Mouse (Mus musculus) thymus, adult 2 months (tissue): ENCODE results near the gene Frmd8. TPM values are rescaled to one million over a fixed set of nuclear protein-coding genes. Genes with fewer than 3 reads are reported as not detected.
"Not testable (repeated sequence)": the region's sequence is repeated elsewhere in the genome, so short reads cannot be mapped to it uniquely, and the experiment has no call there.

Source experiments
- DNase-seq: peaks from one replicate; pipeline ENCODE4 v3.0.0; 2021
- H3K27ac ChIP-seq: fragments of 200-500 bp; 2 replicates; pipeline ENCODE4 v1.5.1; 2012; ENCODE audit warnings: low read length, control low read depth; ENCODE audit not compliant: control insufficient read depth, insufficient read depth
- H3K27me3 ChIP-seq: fragments of 200-500 bp; 2 replicates; pipeline ENCODE4 v1.6.1; 2012; ENCODE audit warnings: mild to moderate bottlenecking, low read length, moderate library complexity, mixed read lengths; ENCODE audit not compliant: control insufficient read depth, insufficient read depth
- H3K36me3 ChIP-seq: fragments of 200-500 bp; 2 replicates; pipeline ENCODE4 v1.6.1; 2012; ENCODE audit warnings: mild to moderate bottlenecking, low read length, moderate library complexity; ENCODE audit not compliant: control insufficient read depth, insufficient read depth
- H3K4me1 ChIP-seq: fragments of 200-500 bp; replicated peaks from 2 replicates; pipeline ENCODE4 v1.6.1; 2012; ENCODE audit warnings: low read length; ENCODE audit not compliant: control insufficient read depth, insufficient read depth
- H3K4me3 ChIP-seq: fragments of 200-500 bp; 2 replicates; pipeline ENCODE4 v1.5.1; 2012; ENCODE audit warnings: mild to moderate bottlenecking, low read length, control low read depth, moderate library complexity; ENCODE audit not compliant: control insufficient read depth, insufficient read depth
- CTCF ChIP-seq: fragments of 200-500 bp; IDR thresholded peaks from 2 replicates; pipeline ENCODE4 v1.5.1; 2012; ENCODE audit warnings: mild to moderate bottlenecking, control low read depth, low read length, moderate library complexity, borderline replicate concordance; ENCODE audit not compliant: control insufficient read depth, poor library complexity, insufficient read depth; ENCODE audit errors: extremely low read depth
- POLR2A ChIP-seq: fragments of 200-500 bp; IDR thresholded peaks from 2 replicates; pipeline ENCODE4 v1.6.1; 2012; ENCODE audit warnings: mild to moderate bottlenecking, low read length, control low read depth, moderate library complexity; ENCODE audit not compliant: control insufficient read depth, poor library complexity, insufficient read depth; ENCODE audit errors: extremely low read depth
- WGBS: fragments of 180-500 bp; shearing (Covaris S2); methylation state at CpG from one replicate; pipeline ENCODE4 v1.1.7; 2018; 5-methylcytosine and 5-hydroxymethylcytosine counted together
- polyA plus RNA-seq: library from polyadenylated mRNA; depleted of rRNA; stranded (reverse); fragments of >200 nt; gene quantifications from 2 replicates; pipeline ENCODE4 v1.2.3, GENCODE M21; 2012

Gene Frmd8
- polyA plus RNA-seq, 1 experiment: 121 TPM

DNA sequence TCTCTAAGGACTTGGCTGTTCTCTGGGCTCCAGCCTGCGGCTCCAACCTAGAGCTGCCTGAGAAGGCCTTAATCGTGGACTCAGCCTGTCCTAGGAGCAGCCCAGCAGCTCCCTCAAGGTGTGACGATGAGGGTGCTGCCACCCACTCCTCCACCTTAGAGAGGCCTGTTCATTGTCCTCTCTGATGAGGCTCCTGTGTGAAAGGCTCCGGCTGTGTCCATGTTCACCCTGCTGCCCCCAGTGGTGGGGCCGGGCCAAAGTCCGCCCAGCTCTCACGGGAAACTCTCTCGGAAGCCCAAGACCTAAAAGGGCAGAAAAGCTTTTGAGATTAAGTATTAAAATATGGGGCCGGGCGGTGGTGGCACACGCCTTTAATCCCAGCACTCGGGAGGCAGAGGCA is 55.5 kb downstream of the Frmd8 start:
- no peak for DNase-seq
- no peaks in the 10 kb centered on the region for H3K27me3 ChIP-seq
- H3K4me1 ChIP-seq: peaks cover 48% of the 10 kb centered on the region
- H3K4me3 ChIP-seq: no peak overlapping the region
- H3K36me3 ChIP-seq: no peaks in the 10 kb centered on the region
- TF ChIP-seq POLR2A (no peak), CTCF (0 out of 2 replicates have a peak, but pooled peaks have one; percentile 19)
- H3K27ac ChIP-seq: no peak overlapping the region
- WGBS: 81% methylated on average over 12 of the region's 12 CpGs

DNA sequence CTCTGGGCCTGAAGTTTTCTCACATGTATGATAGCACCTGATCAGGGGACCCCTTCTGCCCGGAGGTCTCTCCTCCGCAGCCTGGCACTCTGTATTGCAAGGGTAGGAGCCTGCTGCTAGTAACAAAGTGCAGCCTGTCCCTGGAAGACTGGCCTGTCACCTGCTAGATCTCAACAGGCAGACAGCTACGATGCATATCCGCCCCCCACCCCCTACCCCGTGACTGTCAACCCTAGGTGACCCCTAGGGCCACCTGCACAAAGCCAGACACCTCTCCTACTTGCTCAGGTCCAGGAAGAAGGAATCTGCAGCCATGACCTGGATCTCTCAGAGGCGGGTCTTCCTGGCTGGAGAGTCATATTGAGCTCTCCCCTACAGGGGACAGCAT is 56.5 kb downstream of the Frmd8 start:
- Histone ChIP-seq H3K4me3 (no peak overlapping the region), H3K27me3 (no peaks in the 10 kb centered on the region), H3K4me1 (peaks cover 47% of the 10 kb centered on the region), H3K27ac (no peak overlapping the region), H3K36me3 (no peaks in the 10 kb centered on the region)
- no peak for DNase-seq
- TF ChIP-seq CTCF (no peak), POLR2A (no peak)
- 82% methylated on average over 6 of the region's 6 CpGs for WGBS

DNA sequence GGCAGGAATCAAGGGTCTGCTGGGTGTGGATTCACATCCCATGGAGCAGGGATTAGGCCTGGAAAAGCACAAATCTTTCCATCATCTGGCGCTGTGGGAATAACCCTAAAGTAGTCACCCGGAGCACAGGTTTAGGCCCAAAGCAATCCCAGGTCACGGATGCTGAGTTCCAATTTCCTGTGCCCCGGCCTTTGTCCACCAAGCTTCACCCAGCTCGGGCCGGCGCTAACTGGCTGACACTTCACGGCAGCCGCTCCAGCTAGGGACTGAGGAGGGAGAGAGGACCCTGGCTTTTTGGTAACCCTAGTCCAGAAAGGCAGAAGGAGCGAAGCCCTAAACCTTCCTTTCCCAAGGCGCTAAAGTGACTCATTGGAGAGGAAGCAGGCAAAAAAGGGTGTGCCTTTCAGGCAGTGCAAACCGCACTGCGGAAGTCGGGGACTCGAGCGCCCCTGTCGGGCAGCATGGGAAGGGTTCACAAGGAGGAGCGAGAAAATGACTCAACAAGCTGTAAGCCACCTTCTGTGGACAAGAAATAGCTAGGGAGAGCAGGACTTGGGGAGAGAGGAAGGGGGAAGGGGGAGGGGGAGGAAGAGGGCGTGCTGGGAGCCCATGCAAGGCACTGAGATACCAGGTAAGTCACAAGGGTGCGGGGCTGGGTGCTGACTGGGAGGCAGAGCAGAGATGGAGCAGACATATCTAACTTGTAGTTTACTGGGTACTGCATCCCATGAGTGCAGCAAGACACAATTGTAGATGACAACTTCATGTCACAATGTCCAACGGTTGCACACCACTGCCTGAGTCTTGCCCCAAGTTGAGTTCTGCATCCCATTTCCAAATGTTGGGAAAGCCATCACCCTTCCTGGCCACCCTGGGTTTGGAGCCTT is 57.1 kb downstream of the Frmd8 start:
- peaks cover 44% of the 10 kb centered on the region for H3K4me1 ChIP-seq
- DNase-seq: peak; percentile 91
- TF ChIP-seq CTCF (peak; percentile 88), POLR2A (no peak)
- 6% methylated on average over 21 of the region's 21 CpGs for WGBS
- peak overlapping the region; percentile 10; the same call in 1 of the 2 replicates for H3K27ac ChIP-seq
- H3K36me3 ChIP-seq: no peaks in the 10 kb centered on the region
- no peaks in the 10 kb centered on the region for H3K27me3 ChIP-seq
- peak overlapping the region; percentile 41 for H3K4me3 ChIP-seq

DNA sequence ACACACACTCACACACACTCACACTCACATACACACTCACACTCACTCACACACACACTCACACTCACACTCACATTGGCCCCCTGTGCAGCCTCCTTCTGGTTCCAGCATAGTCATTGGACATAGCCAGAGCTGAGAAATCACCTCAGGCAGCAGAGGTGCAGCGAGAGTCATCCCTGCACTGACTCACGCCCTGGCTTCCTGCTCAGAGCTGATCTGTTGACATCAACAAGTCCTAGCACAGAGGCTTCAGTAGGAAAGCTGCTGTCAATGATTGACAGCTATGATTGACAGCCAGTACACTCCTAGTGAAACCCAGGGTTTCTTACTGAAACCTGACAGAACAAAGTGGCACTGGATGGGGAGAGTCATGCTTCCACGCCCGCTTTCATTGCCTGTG is 59.1 kb downstream of the Frmd8 start:
- TF ChIP-seq POLR2A: no peak
- TF ChIP-seq CTCF: no peak
- Histone ChIP-seq H3K4me1 (peaks cover 32% of the 10 kb centered on the region), H3K4me3 (no peak overlapping the region), H3K36me3 (no peaks in the 10 kb centered on the region), H3K27ac (peak overlapping the region; percentile 24; the same call in 1 of the 2 replicates), H3K27me3 (no peaks in the 10 kb centered on the region)
- DNase-seq: no peak
- 73% methylated on average over 4 of the region's 4 CpGs for WGBS

DNA sequence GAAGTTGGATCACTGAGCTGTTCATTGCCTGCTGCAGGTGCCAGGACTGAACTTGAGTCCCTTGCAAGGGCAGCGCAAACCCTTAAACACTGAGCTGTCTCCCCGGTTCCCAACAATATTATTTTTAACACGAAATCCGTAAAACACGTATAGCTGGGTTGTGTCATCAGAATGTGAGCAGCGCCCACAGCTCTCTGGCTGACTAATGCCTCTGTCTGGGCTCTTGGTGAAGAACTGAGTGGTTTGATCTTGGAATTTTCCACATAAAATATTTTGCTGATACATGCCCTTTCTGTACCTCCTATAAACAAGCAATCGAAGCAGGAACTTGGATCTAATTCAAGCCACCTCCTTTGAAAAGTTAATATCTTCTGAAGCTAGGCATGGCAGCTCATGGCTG is 60.1 kb downstream of the Frmd8 start:
- no peak for TF ChIP-seq CTCF
- no peak for TF ChIP-seq POLR2A
- Histone ChIP-seq H3K4me1 (peaks cover 37% of the 10 kb centered on the region), H3K36me3 (no peaks in the 10 kb centered on the region), H3K27me3 (no peaks in the 10 kb centered on the region), H3K27ac (no peak overlapping the region), H3K4me3 (no peak overlapping the region)
- WGBS: 92% methylated on average over 7 of the region's 7 CpGs
- DNase-seq: no peak

DNA sequence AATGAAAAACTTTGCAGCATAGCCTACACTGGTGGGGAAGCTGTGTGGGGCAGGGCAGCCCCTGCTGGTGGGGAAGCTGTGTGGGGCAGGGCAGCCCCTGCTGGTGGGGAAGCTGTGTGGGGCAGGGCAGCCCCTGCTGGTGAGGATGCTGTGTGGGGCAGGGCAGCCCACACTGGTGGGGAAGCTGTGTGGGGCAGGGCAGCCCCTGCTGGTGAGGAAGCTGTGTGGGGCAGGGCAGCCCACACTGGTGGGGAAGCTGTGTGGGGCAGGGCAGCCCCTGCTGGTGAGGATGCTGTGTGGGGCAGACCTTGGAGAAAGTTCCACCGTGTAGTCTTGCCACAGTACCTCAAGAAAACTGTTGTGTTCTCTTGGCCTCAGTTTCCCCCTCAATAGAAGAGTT is 61.0 kb downstream of the Frmd8 start:
- H3K27ac ChIP-seq, H3K36me3 ChIP-seq, H3K27me3 ChIP-seq, H3K4me3 ChIP-seq: not testable (repeated sequence)
- H3K4me1 ChIP-seq: peaks cover 41% of the 10 kb centered on the region
- peak; percentile 92 for TF ChIP-seq CTCF
- peak; percentile 69 for DNase-seq
- WGBS: 11% methylated on average over 1 of the region's 1 CpGs

DNA sequence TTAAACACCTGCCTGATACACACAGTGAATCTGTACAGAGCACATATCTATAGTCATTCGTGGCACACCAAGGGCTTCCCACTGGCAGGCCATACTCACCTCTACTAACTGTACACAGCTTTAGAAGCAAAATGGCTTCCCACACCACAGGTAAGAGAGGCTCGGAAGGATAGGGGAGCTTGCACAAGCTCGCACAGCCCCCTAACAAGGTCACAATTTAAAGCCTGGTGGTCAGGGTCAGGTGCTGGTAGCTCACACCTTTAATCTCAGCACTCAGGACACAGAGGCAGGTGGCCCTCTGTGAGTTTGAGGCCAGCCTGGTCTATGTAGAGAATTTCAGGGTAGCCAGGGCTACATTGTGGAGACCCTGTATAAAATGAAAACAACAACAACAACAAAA is 61.5 kb downstream of the Frmd8 start:
- Histone ChIP-seq H3K36me3 (no peaks in the 10 kb centered on the region), H3K27me3 (no peaks in the 10 kb centered on the region), H3K4me3 (no peak overlapping the region), H3K4me1 (peaks cover 38% of the 10 kb centered on the region), H3K27ac (no peak overlapping the region)
- WGBS: 94% methylated on average over 3 of the region's 3 CpGs
- TF ChIP-seq CTCF (no peak), POLR2A (no peak)
- DNase-seq: no peak
